Mouse (Mus musculus) central nervous system, embryonic 11.5 days (tissue): ENCODE measurements around the gene Ubb. TPM values are rescaled to one million over a fixed set of nuclear protein-coding genes. Genes with fewer than 3 reads are reported as not detected.

ENCODE experiments used
- polyA plus RNA-seq: library from polyadenylated mRNA; depleted of rRNA; stranded (reverse); fragments of >200 nt; gene quantifications from 2 replicates; pipeline ENCODE4 v1.2.3, GENCODE M21; 2012; rRNA removed

Ubb gene
- polyA plus RNA-seq: 2,944 and 2,951 TPM in 2 replicates

DNA sequence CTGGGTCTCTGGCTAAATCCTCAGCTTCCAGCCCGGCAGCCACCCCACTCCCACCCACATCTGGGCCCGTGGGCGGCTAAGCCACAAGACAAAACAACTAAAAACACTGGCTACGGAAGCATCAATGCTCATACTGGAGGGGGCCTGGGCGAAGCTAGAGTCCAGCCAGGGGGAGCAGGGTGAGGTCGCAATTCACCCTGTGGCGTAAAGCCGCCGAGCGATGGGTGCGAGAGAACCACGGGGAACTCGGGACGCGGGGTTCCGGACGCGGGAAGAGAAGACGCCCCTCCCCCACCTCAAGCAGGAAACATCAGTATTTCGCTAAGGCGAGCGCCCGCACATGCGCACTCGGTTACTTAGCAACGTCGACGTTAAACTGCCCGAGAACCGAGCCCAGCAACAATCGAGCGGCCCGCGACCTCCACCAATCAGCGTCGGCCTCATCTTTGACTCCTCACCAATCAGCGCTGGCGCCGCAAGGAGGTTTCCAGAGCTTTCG is at the start of gene Ubb:
Gene Ubb (plus strand): TSS at position 445 of the 499 bp plus-strand sequence.

DNA sequence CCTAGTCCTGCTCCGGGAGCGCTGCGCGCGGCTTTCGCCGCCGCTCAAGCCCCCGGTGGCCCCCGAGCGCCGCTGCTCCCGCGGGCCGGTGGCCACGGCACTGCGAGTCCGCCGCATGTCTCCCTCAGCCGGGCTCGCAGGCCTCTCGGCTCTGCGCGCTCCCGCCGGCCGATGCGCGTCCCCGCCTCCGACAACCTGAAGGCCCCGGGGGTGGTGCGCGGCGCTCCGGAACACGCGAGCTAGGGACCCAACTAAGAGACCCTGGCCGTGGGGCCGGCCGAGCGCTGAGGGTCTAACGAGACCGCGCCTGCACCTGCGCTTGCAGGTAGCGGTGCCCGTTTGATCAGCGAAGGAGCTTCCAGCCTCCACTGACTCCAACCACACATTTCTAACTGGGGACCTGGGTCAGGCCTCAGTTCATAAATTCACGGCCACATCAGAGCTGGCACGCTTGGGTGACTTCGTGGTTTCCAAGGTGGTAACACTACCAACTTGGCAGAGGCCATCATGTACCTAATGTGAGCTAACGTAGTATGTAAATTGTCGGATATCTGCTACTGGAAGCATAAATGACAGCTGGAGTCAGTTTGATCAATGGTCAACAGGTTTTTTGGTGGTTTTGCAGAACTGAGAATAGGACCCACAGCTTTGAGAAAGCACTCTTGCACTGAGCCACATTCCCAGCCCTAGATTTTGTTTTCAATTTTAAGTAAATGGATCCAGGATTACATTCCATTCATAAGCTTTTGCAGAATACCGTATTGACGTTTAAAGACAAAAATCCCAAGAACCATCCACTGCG is 11.7 kb upstream of the Ubb start, which contains the start of gene Cenpv:
Gene Cenpv (minus strand): TSS at position 173 of the 802 bp plus-strand sequence.

GRCm38 (mm10) chr11:62573959-62574702 is 23.2 kb downstream of the Ubb start, which contains the start of gene Trpv2:
Gene Trpv2, plus strand, starts transcription at chr11:62574486.

Other genes starting within 250 kb of the Ubb start
- gene Pigl, start 92.7 kb upstream of the Ubb start, polyA plus RNA-seq: 8.6 and 10.8 TPM in 2 replicates
- 102 and 138 TPM in 2 replicates for gene Ncor1, start 92.6 kb upstream of the Ubb start, polyA plus RNA-seq
- 55.4 and 71.4 TPM in 2 replicates for gene Cenpv, start 11.9 kb upstream of the Ubb start, polyA plus RNA-seq
- gene Trpv2, start 23.3 kb downstream of the Ubb start, polyA plus RNA-seq: 5.7 and 6.2 TPM in 2 replicates
- gene Lrrc75a, start 97.4 kb downstream of the Ubb start, polyA plus RNA-seq: 9.8 and 16.3 TPM in 2 replicates
- gene Mmgt2, start 97.5 kb downstream of the Ubb start, polyA plus RNA-seq: 31.3 and 47.4 TPM in 2 replicates
- 8.1 and 10.9 TPM in 2 replicates for gene Zfp287, start 180.7 kb downstream of the Ubb start, polyA plus RNA-seq
- gene Gm10428, start 201.9 kb downstream of the Ubb start, polyA plus RNA-seq: not detected in 2 replicates
- 18.7 and 21.9 TPM in 2 replicates for gene Zfp286, start 238.3 kb downstream of the Ubb start, polyA plus RNA-seq